Mouse (Mus musculus) left cerebral cortex, postnatal 36 days (tissue): ENCODE measurements around the gene Agbl4. TPM values are rescaled to one million over a fixed set of nuclear protein-coding genes. Genes with fewer than 3 reads are reported as not detected.

Source experiments
- DNase-seq, 2 experiments: peaks; one replicate each; pipeline ENCODE4 v3.0.0; 2021 to 2022; ENCODE audit warnings: low spot score in 2 of 2, mixed read lengths in 1 of 2
- intact Hi-C: fragments of 180-260 bp; cut with DNase I; formaldehyde crosslinking; loops from one replicate; pipeline ENCODE4 v1.15.1; 2025
- total RNA-seq, 2 experiments: library from RNA; stranded (reverse); gene quantifications; 2 replicates each; pipeline ENCODE4 v1.2.3; 2021

Gene Agbl4
- total RNA-seq, 2 experiments from 2014 or later = 19.3 to 20.4 TPM

DNA sequence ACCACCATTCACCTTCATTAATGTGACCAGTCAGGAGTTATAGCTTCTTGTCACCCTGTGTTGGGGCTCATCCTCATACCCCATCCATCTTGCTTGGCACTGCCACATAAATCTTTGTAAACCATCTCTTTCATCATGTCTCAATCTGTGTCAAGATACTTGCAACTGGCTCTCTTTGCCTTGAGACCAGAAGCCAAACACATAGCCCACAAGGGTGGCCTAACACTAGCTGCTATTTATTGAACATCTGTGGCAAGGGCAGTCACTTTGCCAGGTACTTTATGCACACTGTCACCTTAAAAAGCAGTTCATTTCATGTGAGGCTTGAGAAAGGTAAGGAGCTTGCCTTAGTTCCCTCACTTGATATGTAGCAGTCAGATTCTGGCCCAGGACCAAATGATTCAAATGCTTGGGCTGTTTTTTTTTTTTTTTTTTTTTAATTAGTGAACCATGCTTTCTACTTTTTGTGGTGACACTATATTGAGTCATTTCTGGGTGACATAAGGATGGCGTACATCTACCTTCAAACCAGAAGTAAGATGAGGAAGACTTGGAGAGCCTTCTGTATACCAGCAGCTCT, 1027.0 kb downstream of the Agbl4 start:
- intact Hi-C loops = no loop called here
- DNase-seq = no peak

DNA sequence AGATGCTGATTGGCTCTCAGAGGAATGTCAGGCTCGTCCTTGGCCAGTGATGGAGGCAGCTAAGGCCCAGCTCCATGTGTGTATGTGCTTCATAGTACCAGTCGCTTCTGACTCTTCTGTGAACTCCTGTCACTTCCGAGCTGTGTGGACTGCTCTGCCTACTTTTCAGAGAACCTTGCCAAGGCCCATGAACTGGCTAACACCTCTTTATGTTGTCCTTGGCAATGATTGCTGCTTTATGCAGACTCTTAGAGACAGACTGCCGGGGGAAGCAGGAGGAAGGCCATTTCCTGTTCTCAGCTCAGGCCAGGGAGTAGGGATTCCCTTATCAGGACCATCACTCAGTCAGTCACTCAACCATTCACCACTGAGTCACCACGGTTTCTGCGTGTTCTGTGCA, 1027.7 kb downstream of the Agbl4 start:
- intact Hi-C loops = no loop called here
- DNase-seq = no peak

DNA sequence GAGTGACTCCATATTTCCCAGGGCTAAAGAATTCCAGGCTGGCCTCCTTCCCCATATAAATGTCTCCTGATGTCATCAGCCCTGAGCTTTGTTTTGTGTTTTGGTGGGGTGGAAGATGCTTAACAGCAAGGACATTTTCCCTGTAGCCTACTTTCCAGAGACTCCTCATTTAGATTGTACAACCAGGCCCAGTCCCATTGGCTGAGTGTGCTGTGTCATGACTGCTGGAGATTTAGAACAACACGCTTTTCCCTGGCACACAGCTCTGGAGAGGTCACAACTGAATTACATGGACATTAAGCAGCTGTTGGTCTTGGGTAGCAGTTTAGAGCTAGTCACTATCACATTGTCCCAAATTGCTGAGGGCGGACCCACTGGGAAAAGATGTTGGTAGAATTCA, 1033.7 kb downstream of the Agbl4 start:
- intact Hi-C loops = no loop called here
- DNase-seq = no peak

DNA sequence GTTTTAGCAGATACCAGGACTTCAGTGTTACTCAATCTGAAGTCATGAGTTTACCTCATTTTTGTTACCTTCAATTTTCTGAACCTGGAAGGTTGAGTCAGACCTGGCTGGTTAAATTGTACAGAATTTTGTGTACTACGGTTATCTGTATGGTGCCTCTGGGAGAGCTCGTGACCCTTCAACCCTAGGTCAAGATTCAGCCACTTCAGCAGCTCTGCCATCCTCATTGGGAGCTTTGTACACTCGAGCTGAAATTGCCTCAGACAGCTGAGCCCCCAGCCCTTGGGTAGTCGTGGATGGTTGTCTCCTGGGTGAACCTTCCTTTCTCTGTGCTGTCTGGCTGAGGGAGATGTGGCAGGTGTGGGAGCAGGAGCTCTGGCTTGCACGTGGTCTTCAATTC, 1034.6 kb downstream of the Agbl4 start:
- intact Hi-C loops = no loop called here

DNA sequence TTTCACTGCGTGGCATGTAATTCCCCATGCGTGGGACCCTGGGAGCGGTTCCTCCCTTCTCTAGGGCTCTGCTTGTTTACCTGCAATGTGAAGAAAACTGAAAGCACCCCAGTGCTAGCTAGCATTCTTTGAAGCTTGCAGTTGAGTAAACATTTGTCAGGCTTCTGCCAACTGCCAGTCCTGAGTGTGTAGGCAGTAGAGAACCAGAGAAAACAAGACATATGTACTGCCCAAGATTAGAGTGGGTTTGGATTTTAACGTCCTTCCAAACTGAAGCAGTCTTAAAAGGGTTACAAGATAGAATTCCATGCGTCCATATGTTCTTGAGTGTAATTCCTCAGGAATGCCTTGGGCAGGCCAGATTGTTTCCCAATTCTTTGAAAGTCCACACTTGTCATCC, 1035.0 kb downstream of the Agbl4 start:
- peak in 1 of 2 experiments; percentile 32 for DNase-seq

More for the DNA sequence above, 1034.6 kb downstream of the Agbl4 start:
- no peak for DNase-seq

DNA sequence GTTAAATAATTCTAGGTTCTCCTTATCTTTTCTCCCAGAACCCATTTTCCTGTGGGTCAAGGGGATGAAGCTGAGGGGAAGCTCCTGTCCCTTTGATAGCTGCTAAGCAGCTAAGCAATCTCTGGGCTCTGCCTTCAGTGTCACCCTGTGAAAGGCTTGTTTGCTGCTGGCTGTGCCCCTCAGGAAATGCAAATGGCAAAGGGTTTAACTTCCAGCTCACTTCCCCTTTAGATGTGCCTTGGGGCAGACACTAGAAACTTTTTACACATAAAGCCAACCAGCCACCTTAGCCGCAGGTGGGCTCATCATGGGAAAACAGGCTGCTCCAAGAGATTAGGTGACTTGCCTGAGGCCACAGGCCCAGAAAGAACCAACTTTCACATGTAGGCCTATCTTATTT, 1044.2 kb downstream of the Agbl4 start:
- no peak for DNase-seq
- intact Hi-C loops = no loop called here

More for the DNA sequence above, 1035.0 kb downstream of the Agbl4 start:
- intact Hi-C loops = no loop called here

DNA sequence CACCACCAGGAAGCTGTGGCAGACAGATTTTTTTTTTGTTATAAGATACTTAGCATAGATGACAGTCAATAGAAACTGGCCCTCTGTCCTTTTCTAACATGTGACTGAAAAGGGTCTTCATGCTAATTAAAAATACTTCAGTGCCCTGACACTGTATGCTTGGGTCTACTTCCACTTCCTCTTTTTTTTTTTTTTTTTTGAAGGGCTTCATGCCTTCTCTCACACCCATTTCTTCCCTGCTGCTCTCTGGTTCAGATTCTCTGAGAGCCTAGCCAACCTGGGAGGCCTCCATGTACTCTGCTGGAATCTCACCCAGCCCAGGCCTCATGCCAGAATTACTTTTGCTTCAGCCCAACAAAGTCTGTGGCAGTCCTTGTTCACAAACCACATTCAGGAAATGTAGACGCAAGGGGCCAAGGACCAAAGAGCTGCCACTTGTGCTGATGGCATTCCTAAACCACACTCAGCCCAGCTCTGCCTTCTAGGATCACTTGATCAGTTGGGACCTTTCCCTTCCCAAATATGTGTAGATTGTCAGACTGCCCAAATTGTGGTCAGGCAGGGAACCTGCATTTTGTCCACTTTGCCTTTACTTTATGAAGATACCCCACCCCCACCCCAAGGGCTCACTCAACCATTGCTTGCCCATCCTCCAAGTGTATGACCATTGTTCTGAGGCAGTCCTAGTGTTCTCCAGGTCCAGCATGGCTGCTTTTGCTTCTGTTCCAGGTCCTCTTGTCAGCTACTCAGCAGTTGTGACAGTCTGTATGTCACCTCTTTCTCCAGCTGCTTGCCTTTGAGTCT, 1045.2 kb downstream of the Agbl4 start:
- DNase-seq = no peak
- intact Hi-C loops = no loop called here

DNA sequence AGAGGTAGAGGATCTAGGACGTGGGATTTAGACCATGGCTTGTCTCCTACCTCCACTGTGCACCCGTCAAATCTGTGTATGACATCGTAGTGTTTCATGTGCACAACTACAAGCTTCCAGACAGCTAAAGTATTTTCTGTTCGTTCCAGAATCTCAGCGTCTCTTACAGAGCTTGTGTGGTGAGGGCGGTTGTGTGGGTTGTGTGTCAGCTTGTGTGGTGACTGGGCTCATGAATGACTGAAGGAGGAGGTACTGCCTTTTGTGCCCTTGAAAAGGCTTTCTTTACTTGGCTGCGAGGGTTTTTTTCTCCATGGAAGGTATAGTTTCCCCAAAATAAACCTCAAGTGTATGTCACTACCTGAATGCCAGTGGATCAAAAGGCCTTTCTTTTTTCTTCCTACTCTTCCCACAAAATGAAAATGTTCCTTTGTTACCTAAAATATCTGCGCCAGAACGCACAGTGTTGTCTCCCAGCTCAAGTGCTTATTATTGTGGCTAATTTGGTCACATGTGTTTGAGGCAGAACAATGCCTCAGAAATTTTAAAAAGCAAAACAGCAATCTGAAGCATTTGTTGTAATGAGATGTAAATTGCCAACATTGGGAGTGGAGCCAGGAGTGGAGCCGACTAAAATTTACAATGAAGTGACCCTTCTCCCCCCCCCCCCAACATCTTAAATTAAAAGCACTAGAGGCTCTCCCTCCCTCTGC, 1046.6 kb downstream of the Agbl4 start:
- DNase-seq = no peak
- intact Hi-C loops = no loop called here

DNA sequence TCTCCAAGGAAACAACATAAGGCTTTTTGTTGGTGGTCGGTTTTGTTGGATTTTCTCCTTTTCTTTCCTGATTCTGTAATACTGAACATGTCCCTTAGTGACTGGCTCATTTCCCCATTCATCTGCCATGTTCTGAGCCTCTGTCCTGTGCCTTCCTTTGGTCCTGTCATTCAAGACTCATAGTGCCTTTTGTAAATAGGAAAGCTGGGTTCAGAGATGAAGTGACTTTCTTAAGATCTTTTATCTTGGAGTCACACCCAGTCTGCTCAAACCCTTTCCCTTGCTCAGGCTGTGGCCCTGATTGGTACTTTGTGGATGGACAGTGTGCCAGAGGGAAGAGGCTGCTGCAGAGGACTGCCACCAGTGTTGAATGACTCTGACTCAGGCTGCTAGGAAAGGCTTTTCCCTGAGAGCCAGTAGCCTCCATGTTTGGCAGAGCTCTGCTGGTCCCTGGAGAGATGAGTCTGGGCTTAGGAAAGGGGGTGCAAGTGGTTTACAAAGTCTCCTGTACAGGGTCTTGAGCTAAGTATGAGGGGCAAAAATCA, 1047.2 kb downstream of the Agbl4 start:
- DNase-seq = no peak

DNA sequence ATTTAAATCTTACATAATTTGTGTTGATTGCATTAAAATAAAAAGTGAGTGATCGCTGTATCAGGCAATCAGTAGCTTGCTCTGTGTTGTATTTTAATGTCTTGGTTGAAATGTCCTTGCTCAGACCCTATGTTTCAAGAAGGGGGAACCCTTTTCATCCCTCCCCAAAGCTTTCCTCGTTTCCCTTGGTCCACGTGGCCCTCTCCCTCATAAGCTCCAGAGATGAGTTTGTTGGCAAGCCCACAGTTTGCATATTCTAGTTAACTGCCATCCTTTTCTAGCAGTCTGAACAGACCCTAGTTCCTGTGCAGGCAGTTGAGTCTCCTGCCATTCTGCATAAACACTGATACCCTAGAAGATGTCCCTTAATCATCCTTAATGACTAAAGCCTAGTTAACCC, 1050.5 kb downstream of the Agbl4 start:
- intact Hi-C loops = no loop called here
- DNase-seq = no peak

More for the DNA sequence above, 1047.2 kb downstream of the Agbl4 start:
- intact Hi-C loops = no loop called here

DNA sequence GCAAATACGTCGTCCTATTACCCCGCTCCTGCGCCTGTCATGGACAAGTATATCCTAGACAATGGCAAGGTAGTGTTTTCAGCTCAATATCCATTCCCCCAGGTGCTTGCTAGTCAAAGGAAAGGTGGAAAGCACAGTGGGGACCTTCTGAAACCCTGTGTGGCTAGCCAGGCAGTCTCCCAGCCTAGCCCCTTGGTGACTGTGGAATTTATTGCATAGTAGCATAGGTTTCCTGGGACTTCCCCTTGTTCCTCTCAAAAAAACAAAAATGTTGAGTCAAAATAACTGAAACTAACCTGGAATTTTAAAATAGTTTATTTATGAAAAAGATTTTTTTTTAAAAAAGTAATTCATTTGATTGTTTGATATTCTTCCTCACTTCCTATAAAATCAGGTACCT, 1051.1 kb downstream of the Agbl4 start:
- DNase-seq = no peak
- intact Hi-C loops = no loop called here

DNA sequence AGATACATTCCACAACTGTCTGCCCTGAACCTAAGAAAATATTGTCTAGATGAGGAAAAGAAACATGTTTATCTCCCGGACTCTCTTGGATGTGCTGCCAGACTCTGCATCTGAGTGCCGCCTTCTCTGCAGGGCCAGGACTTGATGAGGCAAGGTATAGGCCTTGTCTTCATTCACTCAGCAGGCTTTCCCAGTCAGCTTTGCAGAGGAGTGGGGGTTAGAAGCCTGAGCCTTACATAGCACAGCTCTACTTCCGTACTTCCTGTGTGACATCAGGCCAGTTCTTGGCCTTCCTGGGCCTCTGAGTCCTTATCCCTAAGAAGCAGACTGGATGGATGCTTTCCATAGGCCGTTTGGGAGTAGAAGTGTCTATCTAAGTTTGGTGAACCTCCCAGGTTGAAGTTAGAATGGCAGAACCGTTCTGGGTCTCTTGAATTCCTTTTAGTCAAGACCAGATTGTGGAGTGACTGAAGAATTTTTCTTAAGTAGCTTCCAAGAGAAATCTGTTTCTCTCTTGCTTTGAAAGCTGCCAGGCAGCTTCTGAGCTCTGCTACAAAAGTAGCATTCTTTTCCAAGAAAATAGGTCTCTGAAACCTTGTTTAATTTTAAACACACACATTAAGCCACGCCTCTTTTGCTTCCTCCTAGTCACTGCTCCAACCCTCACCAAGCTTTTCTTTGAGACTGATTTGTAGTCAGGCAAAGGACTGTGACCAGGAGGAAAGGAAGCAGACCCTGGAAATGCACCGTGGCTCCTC, 1052.2 kb downstream of the Agbl4 start:
- intact Hi-C loops = no loop called here

DNA sequence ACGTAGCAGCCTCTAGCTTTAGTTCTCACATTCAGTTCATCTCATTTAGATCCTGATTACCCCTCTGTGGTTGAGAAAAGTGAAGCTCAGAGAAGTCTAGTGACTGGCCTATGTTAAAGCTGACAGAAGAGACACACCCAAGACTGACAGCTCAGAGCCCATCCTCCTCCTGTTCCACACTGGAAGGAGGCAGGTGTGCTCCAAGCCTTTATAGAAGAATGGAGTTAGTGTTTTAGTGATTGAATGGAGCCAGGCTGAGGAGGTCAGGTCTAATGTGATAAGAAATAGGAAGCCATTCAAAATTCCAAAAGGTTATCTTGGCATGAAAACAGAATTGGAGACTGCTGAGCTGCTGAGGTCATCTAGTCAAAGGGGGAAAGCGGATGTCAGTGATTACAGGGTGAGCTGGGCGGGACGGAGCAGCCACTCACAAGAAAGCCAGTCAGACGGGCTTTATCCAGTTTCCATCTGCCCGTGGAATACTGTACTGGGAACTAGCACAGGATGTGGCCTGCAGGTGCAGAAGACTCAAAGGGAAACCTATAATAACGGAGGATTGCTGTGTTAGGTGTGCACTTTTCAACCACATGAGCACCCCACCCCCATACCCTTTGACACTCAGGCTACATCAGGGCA, 1053.9 kb downstream of the Agbl4 start:
- DNase-seq = no peak
- intact Hi-C loops = no loop called here

More for the DNA sequence above, 1052.2 kb downstream of the Agbl4 start:
- no peak for DNase-seq

DNA sequence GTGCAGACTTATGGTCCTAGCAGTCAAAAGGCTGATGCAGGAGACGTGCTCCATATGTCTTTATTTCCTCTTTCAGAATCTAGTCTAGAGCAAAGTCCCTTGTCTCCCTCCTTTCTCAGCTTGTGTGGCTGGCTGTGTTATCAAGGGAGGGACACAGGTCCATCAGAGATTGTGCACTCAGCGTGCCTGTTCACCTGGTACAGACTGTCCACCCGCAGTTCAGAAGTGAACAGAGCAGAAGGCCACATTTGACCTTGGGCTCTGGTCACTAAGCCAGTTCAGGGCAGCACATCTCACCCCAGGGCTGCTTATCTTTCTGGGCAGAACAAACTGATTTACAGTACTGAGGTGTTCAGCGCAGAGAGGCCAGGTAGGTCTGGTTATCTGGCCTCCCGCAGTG, 1054.7 kb downstream of the Agbl4 start:
- intact Hi-C loops = no loop called here

DNA sequence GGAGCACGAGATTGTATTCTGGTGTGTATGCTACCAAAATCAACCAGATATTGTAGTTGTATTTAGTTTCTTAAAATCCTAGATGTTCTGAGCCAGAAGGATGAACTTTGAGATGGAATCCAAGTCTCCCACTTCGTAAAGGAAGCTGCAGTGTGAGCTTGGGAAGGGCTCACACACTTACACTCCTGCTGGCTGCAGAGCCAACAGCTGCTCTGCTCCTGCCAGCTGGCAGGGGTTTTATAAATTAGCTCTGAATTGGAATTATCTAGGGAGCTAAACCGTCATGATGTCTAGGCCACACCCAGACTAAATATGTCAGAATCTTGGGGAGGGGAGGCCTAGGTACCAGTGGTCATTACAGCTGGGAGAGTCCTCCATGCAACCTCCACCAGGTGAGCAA, 1055.8 kb downstream of the Agbl4 start:
- intact Hi-C loops = no loop called here
- DNase-seq = no peak

More for the DNA sequence above, 1054.7 kb downstream of the Agbl4 start:
- no peak for DNase-seq

DNA sequence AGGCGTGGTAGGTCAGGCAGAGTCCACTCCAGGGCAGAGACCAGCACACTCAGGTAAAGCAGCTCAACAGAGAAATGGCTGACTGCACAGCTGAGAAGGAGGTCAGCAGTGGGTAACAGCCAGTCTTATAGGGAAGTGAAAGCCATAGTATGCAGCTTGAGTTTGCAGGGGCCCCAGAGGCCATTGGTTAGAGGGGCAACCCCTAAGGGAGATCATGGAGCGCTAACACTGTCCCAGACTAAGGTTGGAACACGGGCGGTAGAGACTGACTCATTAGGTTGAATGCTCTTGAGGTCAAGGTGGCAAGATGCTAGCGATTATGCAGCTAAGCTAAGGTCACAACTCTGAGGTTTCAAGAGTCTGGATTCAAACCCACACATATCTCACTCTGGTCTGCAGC, 1058.2 kb downstream of the Agbl4 start:
- intact Hi-C loops = no loop called here
- no peak for DNase-seq

DNA sequence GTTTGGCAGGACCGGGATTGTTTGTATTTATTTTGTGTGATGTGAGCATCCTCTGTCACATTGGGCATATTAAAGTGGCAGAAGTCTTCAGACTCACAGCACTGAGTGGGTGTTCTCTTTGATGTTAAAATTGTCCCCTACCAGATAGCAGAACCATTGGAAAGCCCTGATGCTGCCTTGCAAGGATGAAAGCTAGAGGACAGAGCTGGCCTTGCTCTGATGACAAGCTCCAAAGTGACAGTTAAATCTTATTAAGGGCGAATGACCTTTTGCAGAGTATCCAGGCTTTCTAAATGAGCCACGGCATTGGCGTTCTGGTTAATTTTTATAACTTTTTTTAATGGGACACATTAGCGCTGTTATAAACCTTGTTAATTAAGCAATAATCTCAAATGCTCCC, 1060.1 kb downstream of the Agbl4 start:
- no peak for DNase-seq
- intact Hi-C loops = no loop called here

DNA sequence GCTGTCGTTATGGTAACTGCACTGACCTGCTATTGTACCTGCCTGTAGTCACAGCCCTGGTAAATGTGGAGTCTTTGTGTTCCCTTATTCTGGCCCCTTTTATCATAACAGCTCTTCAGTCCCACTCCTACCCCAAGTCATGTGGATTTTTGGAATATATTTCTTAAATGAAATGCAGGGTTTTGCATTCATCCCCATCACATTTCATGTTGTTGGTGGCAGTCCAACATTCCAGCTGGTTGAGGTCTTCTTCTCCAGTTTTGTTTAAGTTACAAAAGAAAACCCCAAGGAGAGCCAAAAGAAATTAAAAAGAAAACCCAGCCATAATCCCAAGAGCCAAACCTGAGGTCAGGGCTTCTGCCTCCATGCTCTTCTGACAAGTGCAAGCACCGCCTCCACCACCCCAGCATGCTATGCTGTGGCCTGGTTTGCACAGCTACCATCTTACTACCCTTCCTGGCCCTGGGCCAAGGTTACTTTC, 1069.9 kb downstream of the Agbl4 start:
- intact Hi-C loops = no loop called here
- no peak for DNase-seq

DNA sequence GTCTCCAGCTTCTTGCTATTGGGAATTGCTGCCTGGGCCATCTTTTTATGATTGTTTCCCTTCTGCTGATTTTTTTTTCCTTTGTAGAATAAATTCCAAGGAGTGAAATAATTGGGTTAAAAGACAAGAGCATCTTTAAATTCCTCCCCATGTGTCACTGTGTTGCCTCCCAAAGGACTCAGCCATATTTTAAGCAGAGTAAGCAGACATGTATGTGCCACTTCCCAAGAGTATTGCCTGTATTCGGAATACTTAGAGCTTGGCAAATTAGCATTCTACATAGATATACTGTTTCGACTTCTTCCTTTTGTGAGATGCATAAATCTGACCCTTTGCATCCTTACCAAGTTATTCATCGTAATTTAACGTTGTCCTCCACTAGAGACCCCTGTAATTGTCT, 1070.3 kb downstream of the Agbl4 start:
- intact Hi-C loops = no loop called here
- DNase-seq = no peak
